Mouse (Mus musculus) layer of hippocampus, postnatal 36 days (tissue): ENCODE measurements around the gene Xpnpep1. TPM values are rescaled to one million over a fixed set of nuclear protein-coding genes. Genes with fewer than 3 reads are reported as not detected.
A peak's percentile ranks its signal among the peaks of the same experiment; 100 is the strongest.

Experiments
- DNase-seq, 2 experiments: peaks; one replicate each; pipeline ENCODE4 v3.0.0; 2022
- total RNA-seq, 2 experiments: library from RNA; stranded (reverse); gene quantifications; 2 replicates each; pipeline ENCODE4 v1.2.3; 2021

Gene Xpnpep1
- total RNA-seq, 2 experiments from 2014 or later = 87.6 to 88.9 TPM

DNA sequence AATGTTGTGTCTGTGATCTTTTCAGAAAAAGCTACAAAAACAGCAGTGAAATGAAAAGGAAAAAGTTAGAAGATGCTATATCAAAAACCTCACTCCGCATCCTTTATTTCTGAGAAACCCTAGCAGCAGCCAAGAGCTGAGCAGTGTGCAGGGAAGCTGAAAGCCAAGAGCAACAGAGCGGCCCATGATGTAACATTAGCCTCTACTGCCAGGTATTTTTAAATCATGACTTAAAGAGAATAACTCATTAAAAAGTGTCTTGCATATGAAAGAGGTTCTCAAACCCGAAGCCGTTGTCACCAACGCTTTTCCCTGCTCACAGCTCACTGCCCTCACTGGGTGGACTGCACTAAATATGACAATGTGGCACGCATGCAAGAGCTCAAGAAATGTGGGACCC, 9.7 kb downstream of the Xpnpep1 start:
- no peak for DNase-seq

DNA sequence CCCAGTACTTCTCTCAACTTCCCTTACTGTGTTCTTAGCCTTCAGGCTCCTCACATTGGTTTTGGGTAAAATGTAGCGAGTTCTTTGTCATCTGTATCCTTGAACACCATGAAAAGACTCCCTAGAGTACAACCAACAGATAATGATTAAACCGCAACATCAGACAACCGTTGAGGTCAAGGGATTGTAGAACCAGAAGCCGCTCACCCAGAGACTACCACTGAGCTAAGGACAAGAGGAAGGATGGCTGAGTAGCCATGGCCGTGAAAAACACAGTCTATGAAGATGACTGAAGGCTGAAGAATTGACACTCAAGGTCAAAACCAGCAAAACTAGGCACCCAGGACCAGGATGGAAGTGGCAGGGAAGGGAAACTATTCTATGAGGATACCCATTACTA, 10.3 kb downstream of the Xpnpep1 start:
- DNase-seq = no peak

DNA sequence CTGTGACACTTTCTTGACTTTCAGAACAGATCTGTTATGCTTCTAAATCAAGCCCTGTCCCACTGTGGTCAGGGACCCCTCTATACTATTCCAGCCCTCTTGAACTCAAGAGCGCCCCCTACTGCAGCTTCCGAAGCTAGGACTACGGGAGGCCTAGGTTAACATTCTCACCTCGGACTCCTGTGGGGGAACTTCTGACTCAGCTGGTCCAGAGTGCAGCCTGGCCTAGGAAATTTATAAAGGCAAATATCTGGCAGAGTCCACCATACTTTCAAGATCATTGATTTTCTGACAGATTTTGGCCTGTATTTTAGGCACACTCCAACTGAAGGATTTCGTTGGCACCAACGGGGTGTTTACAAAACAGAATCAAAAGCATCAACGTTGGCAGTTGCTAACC, 11.0 kb downstream of the Xpnpep1 start:
- DNase-seq = no peak

- no peak for DNase-seq
Observed at GRCm38 (mm10) chr19:53028216-53028615, 11.8 kb downstream of the Xpnpep1 start.

GRCm38 (mm10) chr19:53023189-53023588, 16.8 kb downstream of the Xpnpep1 start:
- DNase-seq = no peak

- DNase-seq = no peak
Observed at GRCm38 (mm10) chr19:53022037-53022614, 17.9 kb downstream of the Xpnpep1 start.

- DNase-seq = no peak
Observed at GRCm38 (mm10) chr19:53021537-53021936, 18.5 kb downstream of the Xpnpep1 start.

- peak in 1 of 2 experiments; percentile 59 for DNase-seq
Observed at GRCm38 (mm10) chr19:53019716-53020463, 20.1 kb downstream of the Xpnpep1 start.

DNA sequence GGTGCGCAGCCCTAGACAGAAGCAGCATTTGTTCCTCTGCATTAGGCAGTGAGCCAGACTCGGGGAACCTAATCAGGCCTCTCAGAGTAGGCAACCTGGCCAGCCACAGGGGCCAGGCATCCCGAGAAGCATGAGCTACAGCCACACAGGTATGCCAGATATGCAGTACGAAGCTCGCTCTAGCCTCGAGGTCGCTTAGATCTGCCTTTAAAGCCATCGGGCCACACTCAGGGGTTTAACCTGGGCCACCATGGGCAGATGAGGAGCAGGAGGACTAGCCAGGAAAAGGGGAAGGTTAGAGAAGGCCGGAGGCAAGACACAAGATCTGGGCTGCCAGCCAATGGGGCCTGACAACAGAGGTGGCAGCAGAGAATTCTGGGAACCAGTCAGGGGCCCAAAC, 22.1 kb downstream of the Xpnpep1 start:
- DNase-seq = no peak

GRCm38 (mm10) chr19:53017248-53017647, 22.8 kb downstream of the Xpnpep1 start:
- DNase-seq = no peak

GRCm38 (mm10) chr19:53014910-53015710, 24.9 kb downstream of the Xpnpep1 start:
- no peak for DNase-seq

DNA sequence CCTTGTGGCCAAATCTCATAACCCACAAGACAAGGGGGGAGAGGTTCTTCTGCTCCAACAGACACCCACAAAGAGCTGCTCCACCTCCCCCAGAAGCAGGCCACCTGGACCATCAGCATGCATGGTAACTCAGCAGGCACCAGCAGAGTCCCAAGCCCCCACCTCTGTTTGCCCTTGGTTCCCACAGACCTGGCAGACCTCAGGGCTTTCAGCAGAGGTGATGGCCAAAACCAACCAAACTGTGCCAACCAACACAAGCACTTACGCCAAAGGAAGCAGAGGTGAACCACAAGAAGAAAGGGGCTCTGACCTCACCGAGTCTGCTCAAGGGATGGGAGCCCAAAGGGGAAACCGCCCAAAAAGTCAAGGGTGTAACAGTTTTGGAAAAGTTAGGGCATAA, 26.3 kb downstream of the Xpnpep1 start:
- no peak for DNase-seq

DNA sequence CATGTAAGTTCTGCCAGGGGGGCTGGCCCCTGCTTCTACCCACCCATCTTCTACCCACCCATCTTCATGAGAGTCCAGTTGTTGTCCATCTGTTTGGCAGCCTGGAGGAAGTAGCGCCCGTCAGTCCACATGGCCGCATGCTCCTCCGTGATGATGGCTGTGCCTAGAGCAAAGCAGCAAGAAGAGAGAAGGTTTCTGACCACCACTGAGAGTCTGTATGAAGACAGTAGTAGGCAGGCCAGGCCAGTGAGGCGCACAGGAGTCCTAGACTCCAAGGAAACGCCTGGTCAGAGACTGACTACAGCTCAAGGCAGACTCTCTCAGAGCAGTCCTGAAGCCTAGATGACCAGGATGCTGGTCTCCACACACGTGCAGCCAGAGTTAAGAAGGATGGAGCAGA, 26.7 kb downstream of the Xpnpep1 start:
- no peak for DNase-seq

- no peak for DNase-seq
Observed at GRCm38 (mm10) chr19:53010941-53011340, 29.1 kb downstream of the Xpnpep1 start.

DNA sequence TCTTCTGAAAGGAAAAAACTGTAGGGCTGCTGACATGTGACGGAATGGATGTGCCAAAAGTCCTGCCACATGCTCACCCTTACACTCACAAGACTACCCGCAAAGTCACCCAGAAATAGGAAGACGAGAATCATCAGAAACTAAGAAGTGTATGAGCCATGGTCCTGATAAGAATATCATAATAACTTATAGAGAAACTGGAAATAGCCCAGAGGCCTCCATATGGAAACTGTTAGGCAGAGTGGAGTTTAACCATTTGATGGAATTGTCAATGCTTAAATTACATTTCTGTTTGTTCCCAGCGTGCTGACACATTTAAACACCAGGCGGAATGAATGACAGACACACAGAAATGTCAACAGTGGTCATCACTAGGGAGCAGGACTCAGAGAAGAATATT, 31.1 kb downstream of the Xpnpep1 start:
- no peak for DNase-seq

DNA sequence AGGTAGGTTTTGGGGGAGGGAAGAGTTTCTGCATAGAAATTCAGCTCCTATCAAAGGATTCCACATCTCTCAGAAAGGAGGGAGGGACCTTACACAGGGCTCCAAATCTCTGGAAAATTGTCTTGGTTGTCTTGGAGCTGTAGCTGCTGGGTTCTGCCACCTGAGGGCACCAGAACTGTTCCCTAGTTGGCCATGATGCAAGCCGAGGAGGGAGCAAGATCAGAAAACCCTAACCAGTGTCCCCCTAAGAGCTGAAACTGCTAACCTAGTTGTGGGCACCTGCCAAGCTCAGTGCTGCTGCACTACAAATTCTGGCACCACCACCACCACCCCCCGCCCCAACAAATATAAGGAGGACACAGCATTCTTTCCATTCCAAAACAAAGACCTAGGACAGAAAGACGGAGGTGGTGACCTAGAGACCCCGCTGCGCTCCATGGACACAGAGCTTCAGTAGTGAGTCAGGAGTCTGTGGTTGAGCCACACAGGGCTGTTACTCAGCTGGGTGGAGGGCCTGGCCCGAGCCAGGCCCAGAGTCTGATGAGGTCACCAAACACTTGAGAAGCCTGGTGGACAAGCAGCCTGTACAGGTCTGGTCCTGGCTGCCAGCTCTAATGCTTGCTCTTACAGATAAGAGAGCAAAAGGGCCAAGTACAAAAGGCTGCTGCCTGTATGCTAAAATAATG, 31.9 kb downstream of the Xpnpep1 start:
- DNase-seq = peak; percentile 65 to 70

GRCm38 (mm10) chr19:53005978-53006377, 34.0 kb downstream of the Xpnpep1 start:
- DNase-seq = no peak

DNA sequence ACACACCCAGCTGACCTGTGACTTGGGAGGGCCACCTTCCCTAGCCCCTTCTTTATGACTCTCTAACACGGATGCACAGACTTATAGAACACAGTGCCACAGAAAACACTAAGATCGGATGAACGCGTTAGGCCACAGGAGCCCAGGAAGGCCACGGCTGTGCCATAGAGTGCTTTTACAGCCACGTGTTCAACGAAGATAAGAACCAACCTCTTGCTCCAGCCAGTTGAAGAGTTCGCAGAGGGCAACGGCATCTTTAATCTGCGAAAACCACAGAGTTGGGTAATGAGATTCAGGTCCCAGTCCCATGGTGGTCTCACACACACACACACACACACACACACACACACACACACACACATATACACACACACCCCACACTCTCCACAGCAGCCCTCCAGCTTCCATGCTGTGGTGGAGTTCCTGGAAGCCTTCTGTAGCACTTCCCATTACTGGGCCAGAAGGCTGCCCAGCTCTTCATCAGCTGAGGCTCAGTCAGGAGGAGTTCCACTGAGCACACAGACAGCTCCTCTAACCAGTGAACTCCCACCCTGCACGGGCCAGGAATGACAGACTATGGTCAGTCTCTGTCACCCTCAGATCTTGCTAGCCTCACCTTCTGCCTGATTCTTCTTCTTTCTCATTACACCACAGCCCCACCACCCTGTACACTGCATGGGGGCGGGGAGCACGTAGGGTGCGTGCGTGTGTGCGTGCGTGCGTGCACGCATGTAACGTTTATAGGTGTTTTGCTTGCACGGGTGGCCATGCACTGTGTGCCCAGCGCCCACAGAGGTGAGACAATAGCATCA, 36.3 kb downstream of the Xpnpep1 start:
- DNase-seq = no peak

- DNase-seq = no peak
Observed at GRCm38 (mm10) chr19:53002166-53003095, 37.6 kb downstream of the Xpnpep1 start.

DNA sequence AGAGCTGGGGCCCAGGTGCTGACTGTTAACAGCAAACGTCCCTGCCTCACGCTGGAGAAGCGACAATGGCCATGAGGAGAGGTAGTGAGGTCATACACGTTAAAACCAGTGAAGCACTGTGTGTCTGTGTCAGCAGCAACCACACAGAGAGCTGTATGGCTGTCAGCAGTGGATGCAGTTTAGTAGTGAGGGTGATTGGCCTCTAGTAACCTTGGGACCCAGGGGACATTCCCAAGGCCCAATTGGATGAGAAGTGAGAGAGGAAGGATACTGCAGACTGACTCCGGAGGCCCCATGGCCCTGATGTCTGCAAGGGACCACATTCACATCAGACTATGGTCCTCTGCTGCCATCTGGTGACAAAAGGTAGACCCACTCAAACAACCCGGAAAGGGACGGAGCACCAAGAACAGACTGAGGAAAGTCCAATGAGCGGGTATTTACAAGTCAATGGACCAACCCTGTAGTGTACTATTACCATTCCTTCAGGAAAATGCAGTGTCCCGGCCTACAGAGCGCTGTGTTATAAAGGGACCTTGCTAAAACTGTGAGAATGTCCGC, 47.1 kb downstream of the Xpnpep1 start:
- DNase-seq = peak in 1 of 2 experiments; percentile 48
